Mouse (Mus musculus) heart, adult 11 months (tissue): ENCODE measurements around the gene 4930544D05Rik.
A peak's percentile ranks its signal among the peaks of the same experiment; 100 is the strongest.

ENCODE experiments used
- DNase-seq: peaks from one replicate; pipeline ENCODE4 v3.0.0; 2022

4930544D05Rik gene

GRCm38 (mm10) chr11:70657991-70658390 is 42.3 kb downstream of the 4930544D05Rik start:
- DNase-seq = peak; percentile 92

DNA sequence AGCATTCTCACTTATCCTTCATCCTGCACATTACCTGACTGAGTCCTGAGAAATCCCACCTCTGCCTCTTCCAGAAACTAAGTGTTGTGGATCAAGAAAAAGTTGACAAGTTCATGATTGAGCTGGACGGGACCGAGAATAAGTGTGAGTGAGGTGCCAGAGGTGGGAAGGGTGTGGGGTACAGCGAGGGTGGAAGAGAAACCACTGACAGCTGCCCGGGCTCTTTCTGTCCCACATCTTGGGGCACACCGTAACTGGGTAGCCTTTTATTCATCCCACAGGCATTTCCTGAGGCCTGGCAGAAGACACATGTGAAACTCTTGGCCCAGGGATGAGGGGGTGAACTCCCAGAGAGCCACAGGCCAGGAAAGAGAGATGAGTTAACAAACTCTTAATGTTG is 42.9 kb downstream of the 4930544D05Rik start:
- peak; percentile 90 for DNase-seq

DNA sequence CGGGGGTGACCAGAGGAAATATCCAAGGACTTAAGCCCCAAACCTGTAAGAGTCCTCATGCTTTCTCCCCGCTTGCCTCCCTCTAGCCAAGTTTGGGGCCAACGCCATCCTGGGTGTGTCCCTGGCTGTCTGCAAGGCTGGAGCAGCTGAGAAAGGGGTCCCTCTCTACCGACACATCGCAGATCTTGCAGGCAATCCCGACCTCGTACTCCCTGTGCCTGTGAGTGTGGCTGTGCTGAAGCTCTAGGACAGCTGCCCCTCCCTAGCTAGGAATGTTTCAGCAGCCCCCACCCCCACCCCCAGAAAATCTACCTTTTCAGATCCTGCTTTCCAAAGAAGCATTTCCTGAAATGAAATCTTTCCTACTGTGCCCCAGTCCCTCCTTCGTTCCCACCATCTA is 43.3 kb downstream of the 4930544D05Rik start:
- no peak for DNase-seq

- DNase-seq = peak; percentile 93
Measured at GRCm38 (mm10) chr11:70660571-70660970, 44.9 kb downstream of the 4930544D05Rik start.

DNA sequence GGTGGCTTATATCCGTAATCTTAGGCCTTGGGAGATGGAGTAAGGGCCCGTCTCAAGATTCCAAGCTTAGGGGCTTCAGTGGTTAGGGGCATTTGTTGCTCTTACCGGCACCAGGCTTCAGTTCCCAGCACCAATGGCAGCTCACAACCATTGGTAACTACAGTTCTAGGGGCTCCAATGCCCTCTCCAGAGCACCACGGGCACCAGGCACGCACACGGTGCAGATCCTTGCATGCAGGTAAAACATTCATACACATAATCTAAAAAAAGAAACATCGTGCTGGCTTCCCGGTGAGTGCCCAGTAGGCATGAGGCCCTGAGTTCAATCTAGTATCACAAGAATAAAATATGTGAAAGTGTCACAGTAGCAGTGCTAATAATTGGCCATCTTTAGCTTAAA is 47.5 kb downstream of the 4930544D05Rik start:
- DNase-seq = peak; percentile 79

GRCm38 (mm10) chr11:70663957-70664356 is 48.3 kb downstream of the 4930544D05Rik start:
- peak; percentile 95 for DNase-seq

GRCm38 (mm10) chr11:70664741-70665140 is 49.1 kb downstream of the 4930544D05Rik start:
- DNase-seq = no peak
